Mouse (Mus musculus) heart, embryonic 12.5 days (tissue): ENCODE results near the gene Pald1. TPM values are rescaled to one million over a fixed set of nuclear protein-coding genes. Genes with fewer than 3 reads are reported as not detected.

Source experiments
- ATAC-seq: fragments of 200-750 bp; cut with Nextera tagmentation; 2 replicates; pipeline ENCODE4 v1.8.0; 2017; ENCODE audit warnings: moderate TSS enrichment, moderate library complexity; ENCODE audit not compliant: insufficient number of reproducible peaks, low FRiP score
- H3K27ac ChIP-seq: fragments of 300-500 bp; sonication (generic); 2 replicates; pipeline ENCODE4 v1.5.1; 2016; ENCODE audit warnings: mild to moderate bottlenecking, moderate library complexity; ENCODE audit not compliant: poor library complexity, severe bottlenecking
- H3K27me3 ChIP-seq: fragments of 300-500 bp; sonication (generic); replicated peaks from 2 replicates; pipeline ENCODE4 v1.6.1; 2016; ENCODE audit warnings: mild to moderate bottlenecking, moderate library complexity
- H3K36me3 ChIP-seq: fragments of 300-500 bp; sonication (generic); 2 replicates; pipeline ENCODE4 v1.6.1; 2016; ENCODE audit warnings: mild to moderate bottlenecking, moderate library complexity
- H3K4me1 ChIP-seq: fragments of 300-500 bp; sonication (generic); replicated peaks from 2 replicates; pipeline ENCODE4 v1.6.1; 2016; ENCODE audit warnings: mild to moderate bottlenecking
- H3K4me2 ChIP-seq: fragments of 300-500 bp; sonication (generic); 2 replicates; pipeline ENCODE4 v1.6.1; 2016; ENCODE audit warnings: mild to moderate bottlenecking, moderate library complexity
- H3K4me3 ChIP-seq: fragments of 300-500 bp; sonication (generic); 2 replicates; pipeline ENCODE4 v1.5.1; 2016; ENCODE audit warnings: mild to moderate bottlenecking
- H3K9ac ChIP-seq: fragments of 300-500 bp; sonication (generic); 2 replicates; pipeline ENCODE4 v1.6.1; 2016; ENCODE audit warnings: mild to moderate bottlenecking, moderate library complexity
- H3K9me3 ChIP-seq: fragments of 300-500 bp; sonication (generic); replicated peaks from 2 replicates; pipeline ENCODE4 v1.6.1; 2016; ENCODE audit warnings: mild to moderate bottlenecking, moderate library complexity
- WGBS: fragments of 180-500 bp; shearing (Covaris S2); methylation state at CpG from one replicate; pipeline ENCODE4 v1.1.7; 2016; 5-methylcytosine and 5-hydroxymethylcytosine counted together
- polyA plus RNA-seq: library from polyadenylated mRNA; unstranded; fragments of >200 nt; fragmentation: Nextera tagmentation; extraction: Ambion mirVana; gene quantifications from 2 replicates; pipeline ENCODE4 v1.2.1, GENCODE M21; 2016

The Pald1 gene
- polyA plus RNA-seq, 1 experiment from 2014 or later: 33.9 TPM

GRCm38 (mm10) chr10:61419146-61419545 is 35.8 kb upstream of the Pald1 start:
- Histone ChIP-seq H3K9me3 (no peaks in the 10 kb centered on the region; the same call in 1 of the 2 replicates), H3K27me3 (peaks cover 70% of the 10 kb centered on the region), H3K36me3 (no peaks in the 10 kb centered on the region), H3K4me1 (peaks cover 20% of the 10 kb centered on the region), H3K9ac (no peak overlapping the region), H3K27ac (no peak overlapping the region), H3K4me3 (peak overlapping the region; percentile 47), H3K4me2 (peak overlapping the region; percentile 83)
- WGBS: 4% methylated on average over 22 of the region's 24 CpGs
- ATAC-seq: no peak

DNA sequence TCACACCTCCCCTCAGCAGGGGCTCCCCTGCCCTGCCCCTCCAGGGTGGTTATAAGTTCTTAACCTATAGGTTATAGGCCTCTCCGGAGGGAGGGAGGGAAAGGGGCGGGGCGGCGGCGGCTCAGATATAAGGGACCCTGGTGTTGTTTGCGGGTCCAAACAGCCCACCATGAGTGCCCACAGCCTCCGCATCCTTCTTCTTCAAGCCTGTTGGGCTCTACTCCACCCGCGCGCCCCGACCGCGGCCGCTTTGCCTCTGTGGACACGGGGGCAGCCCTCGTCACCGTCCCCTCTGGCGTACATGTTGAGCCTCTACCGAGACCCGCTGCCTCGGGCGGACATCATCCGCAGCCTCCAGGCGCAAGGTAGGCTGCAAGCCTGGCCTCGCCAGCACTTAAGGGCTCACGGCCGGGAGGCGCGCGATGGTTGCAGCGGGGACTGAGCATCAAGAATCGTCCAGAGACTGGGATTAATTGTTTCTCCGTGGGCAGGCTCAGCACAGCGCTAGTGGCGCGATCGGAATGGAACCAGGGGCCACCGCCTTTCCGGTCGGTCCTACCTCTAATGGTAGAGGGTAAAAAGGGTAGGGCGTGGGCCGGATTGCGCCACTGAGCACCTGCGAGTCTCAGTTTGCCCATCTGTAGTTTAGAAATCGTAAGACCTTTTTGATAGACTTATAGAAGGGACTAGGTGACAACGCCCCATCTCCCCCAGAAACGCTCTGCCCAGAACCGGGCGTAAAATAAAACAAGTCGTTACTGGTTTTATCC is 35.0 kb upstream of the Pald1 start:
- Histone ChIP-seq H3K4me1 (peaks cover 19% of the 10 kb centered on the region), H3K36me3 (no peaks in the 10 kb centered on the region), H3K9ac (no peak overlapping the region), H3K9me3 (no peaks in the 10 kb centered on the region; the same call in 1 of the 2 replicates), H3K4me2 (peak overlapping the region; percentile 83), H3K4me3 (peak overlapping the region; percentile 47), H3K27me3 (peaks cover 70% of the 10 kb centered on the region), H3K27ac (no peak overlapping the region)
- 2% methylated on average over 49 of the region's 50 CpGs for WGBS
- ATAC-seq: 0 out of 2 replicates have a peak, but pooled peaks have one; percentile 15

DNA sequence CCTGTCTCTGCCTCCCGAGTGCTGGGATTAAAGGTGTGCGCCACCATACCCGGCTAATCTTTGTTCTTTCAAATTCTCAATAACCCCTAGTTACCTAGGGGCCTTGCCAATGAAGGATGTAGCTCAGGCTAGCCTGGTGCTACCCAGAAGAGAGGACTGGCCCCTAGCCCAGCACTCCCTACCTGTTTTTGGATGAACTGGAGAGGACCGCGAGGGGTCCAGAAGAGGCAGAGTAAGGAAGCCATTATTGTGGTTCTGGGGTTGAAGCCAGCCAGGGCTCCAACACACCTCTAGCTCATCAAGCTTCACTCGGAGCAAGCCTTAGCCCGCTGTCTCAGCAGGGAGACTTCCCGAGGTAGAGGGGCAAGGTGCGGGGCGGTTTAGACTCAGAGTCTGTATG is 34.3 kb upstream of the Pald1 start, which contains the start of gene Nodal:
TSS of gene Nodal (plus strand) at position 301 of the 400 bp plus-strand sequence.
- peaks cover 65% of the 10 kb centered on the region for H3K27me3 ChIP-seq
- no peaks in the 10 kb centered on the region for H3K36me3 ChIP-seq
- 19% methylated on average over 9 of the region's 10 CpGs for WGBS
- H3K9ac ChIP-seq: no peak within 1 kb of the TSS
- peaks cover 25% of the 10 kb centered on the region for H3K4me1 ChIP-seq
- ATAC-seq: no peak
- no peaks in the 10 kb centered on the region; the same call in 1 of the 2 replicates for H3K9me3 ChIP-seq
- no peak within 1 kb of the TSS for H3K27ac ChIP-seq
- H3K4me2 ChIP-seq: peak within 1 kb of the TSS; percentile 83
- H3K4me3 ChIP-seq: peak within 1 kb of the TSS; percentile 47

- Histone ChIP-seq H3K27ac (no peak overlapping the region), H3K36me3 (no peaks in the 10 kb centered on the region), H3K4me2 (no peak overlapping the region), H3K4me1 (peaks cover 25% of the 10 kb centered on the region), H3K4me3 (no peak overlapping the region), H3K27me3 (peaks cover 65% of the 10 kb centered on the region), H3K9ac (no peak overlapping the region), H3K9me3 (no peaks in the 10 kb centered on the region; the same call in 1 of the 2 replicates)
- 43% methylated on average over 2 of the region's 2 CpGs for WGBS
- no peak for ATAC-seq
Observed at GRCm38 (mm10) chr10:61417046-61417445, 33.7 kb upstream of the Pald1 start.

DNA sequence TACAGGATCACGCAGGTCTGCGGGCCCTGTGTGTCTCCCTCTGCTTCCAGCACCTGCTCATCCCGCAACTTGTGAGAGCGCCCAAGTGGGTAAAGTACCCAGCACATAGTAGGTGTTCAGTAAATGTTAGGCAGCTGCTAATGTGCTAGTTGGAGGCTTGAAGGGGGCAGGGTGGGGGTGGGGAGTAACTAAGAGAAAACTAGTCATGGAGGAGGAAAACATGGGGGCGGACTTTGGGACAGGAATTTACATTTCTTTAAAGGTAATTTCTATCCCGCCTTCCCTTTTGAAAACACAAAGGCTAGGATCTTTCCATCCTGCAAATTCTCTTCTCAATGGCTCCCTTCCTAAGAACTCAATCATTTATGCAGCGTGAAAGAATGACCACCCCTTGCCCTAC is 33.2 kb upstream of the Pald1 start:
- ATAC-seq: no peak
- 38% methylated on average over 7 of the region's 7 CpGs for WGBS
- no peaks in the 10 kb centered on the region for H3K36me3 ChIP-seq
- H3K9ac ChIP-seq: no peak overlapping the region
- H3K27ac ChIP-seq: no peak overlapping the region
- H3K9me3 ChIP-seq: no peaks in the 10 kb centered on the region; the same call in 1 of the 2 replicates
- H3K4me2 ChIP-seq: no peak overlapping the region
- no peak overlapping the region for H3K4me3 ChIP-seq
- peaks cover 65% of the 10 kb centered on the region for H3K27me3 ChIP-seq
- H3K4me1 ChIP-seq: peaks cover 25% of the 10 kb centered on the region

- no peak for ATAC-seq
- Histone ChIP-seq H3K9ac (no peak overlapping the region), H3K9me3 (no peaks in the 10 kb centered on the region; the same call in 1 of the 2 replicates), H3K27me3 (peaks cover 60% of the 10 kb centered on the region), H3K4me3 (no peak overlapping the region), H3K27ac (no peak overlapping the region), H3K4me1 (peaks cover 25% of the 10 kb centered on the region), H3K4me2 (no peak overlapping the region), H3K36me3 (no peaks in the 10 kb centered on the region)
- 16% methylated on average over 8 of the region's 8 CpGs for WGBS
Observed at GRCm38 (mm10) chr10:61415890-61416289, 32.6 kb upstream of the Pald1 start.

GRCm38 (mm10) chr10:61415240-61415639 is 31.9 kb upstream of the Pald1 start:
- no peak overlapping the region for H3K27ac ChIP-seq
- WGBS: 66% methylated on average over 3 of the region's 3 CpGs
- H3K4me3 ChIP-seq: no peak overlapping the region
- ATAC-seq: no peak
- H3K9ac ChIP-seq: no peak overlapping the region
- no peak overlapping the region for H3K4me2 ChIP-seq
- H3K36me3 ChIP-seq: no peaks in the 10 kb centered on the region
- H3K27me3 ChIP-seq: peaks cover 53% of the 10 kb centered on the region
- H3K4me1 ChIP-seq: peaks cover 25% of the 10 kb centered on the region
- no peaks in the 10 kb centered on the region; the same call in 1 of the 2 replicates for H3K9me3 ChIP-seq

- no peak overlapping the region for H3K9ac ChIP-seq
- ATAC-seq: 0 out of 2 replicates have a peak, but pooled peaks have one; percentile 33
- 19% methylated on average over 21 of the region's 21 CpGs for WGBS
- peaks cover 40% of the 10 kb centered on the region for H3K27me3 ChIP-seq
- H3K27ac ChIP-seq: no peak overlapping the region
- H3K9me3 ChIP-seq: no peaks in the 10 kb centered on the region; the same call in 1 of the 2 replicates
- H3K4me1 ChIP-seq: peaks cover 15% of the 10 kb centered on the region
- H3K4me2 ChIP-seq: peak overlapping the region; percentile 35
- no peak overlapping the region for H3K4me3 ChIP-seq
- no peaks in the 10 kb centered on the region for H3K36me3 ChIP-seq
Observed at GRCm38 (mm10) chr10:61412910-61413625, 29.7 kb upstream of the Pald1 start.

- no peak overlapping the region for H3K4me3 ChIP-seq
- H3K27ac ChIP-seq: no peak overlapping the region
- H3K4me2 ChIP-seq: no peak overlapping the region
- H3K27me3 ChIP-seq: peaks cover 27% of the 10 kb centered on the region
- H3K4me1 ChIP-seq: peaks cover 17% of the 10 kb centered on the region
- H3K36me3 ChIP-seq: no peaks in the 10 kb centered on the region
- H3K9ac ChIP-seq: no peak overlapping the region
- ATAC-seq: no peak
- no peaks in the 10 kb centered on the region for H3K9me3 ChIP-seq
- WGBS: 32% methylated on average over 9 of the region's 9 CpGs
Observed at GRCm38 (mm10) chr10:61410193-61410592, 26.9 kb upstream of the Pald1 start.

DNA sequence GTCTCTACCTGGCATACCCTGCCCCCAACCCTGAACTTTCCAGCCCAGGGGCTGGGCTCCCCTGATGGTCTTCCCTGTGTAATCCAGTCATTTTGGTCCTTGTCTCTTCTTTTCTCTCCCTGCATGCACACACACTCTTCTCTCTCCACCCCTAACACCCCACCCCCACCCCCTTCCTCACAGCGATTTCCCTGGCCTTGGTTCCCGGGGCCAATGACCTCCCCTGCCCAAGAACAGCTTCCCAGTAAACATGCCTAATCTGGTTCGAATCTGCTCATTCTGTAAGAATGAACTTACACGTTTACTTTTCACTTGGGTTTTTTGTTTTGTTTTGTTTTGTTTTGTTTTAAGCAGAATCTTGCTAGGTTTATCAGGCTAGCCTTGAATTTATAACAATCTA is 26.4 kb upstream of the Pald1 start:
- Histone ChIP-seq H3K4me3 (no peak overlapping the region), H3K36me3 (no peaks in the 10 kb centered on the region), H3K4me2 (no peak overlapping the region), H3K27ac (no peak overlapping the region), H3K9me3 (no peaks in the 10 kb centered on the region), H3K4me1 (peaks cover 17% of the 10 kb centered on the region), H3K9ac (no peak overlapping the region), H3K27me3 (peaks cover 24% of the 10 kb centered on the region)
- no peak for ATAC-seq
- 8% methylated on average over 4 of the region's 4 CpGs for WGBS

DNA sequence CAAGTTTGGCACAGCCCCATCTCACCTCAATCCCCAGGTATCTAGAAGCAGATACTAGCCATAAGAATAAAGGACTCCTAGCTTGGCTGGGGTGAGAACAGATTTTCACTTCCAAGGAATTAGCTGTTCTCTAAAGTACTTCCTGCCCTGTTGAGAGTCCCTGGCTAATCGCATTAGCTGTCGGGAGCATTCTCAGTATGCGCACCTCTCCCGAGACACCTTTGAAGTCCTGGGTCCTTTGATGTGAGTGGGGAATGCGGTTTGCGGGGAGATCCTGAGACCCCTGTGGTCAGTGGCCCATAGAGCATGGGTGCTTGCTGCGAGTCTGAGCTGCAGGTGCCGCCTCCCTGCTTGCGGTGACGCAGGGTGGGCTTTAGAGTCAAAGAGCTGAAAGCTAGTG is 22.6 kb upstream of the Pald1 start:
- no peak for ATAC-seq
- WGBS: 8% methylated on average over 10 of the region's 10 CpGs
- Histone ChIP-seq H3K4me3 (no peak overlapping the region), H3K27ac (no peak overlapping the region), H3K9ac (no peak overlapping the region), H3K4me2 (0 out of 2 replicates have a peak overlapping the region, but pooled peaks have one; percentile 2), H3K9me3 (0 out of 2 replicates have a peak, but pooled peaks cover 2% of the 10 kb centered on the region), H3K27me3 (peaks cover 23% of the 10 kb centered on the region), H3K36me3 (no peaks in the 10 kb centered on the region), H3K4me1 (peaks cover 8% of the 10 kb centered on the region; the same call in 1 of the 2 replicates)
